Mouse (Mus musculus): Measurements from ENCODE around the gene Setd2.

- TF ChIP-seq CHD2 (IDR thresholded peaks at IDR 0.05; ENCODE audit: low read depth, low read length) (no peak), ZNF384 (IDR thresholded peaks at IDR 0.05; ENCODE audit: low read depth, low read length) (no peak)
Measured at GRCm38 (mm10) chr9:110535114-110535513, 2.7 kb downstream of the Setd2 start.
